Mouse (Mus musculus) urinary bladder, postnatal 25 days (tissue): ENCODE measurements around the gene Nkx2-1.

Source experiments
- DNase-seq: peaks from one replicate; pipeline ENCODE4 v3.0.0; 2022; ENCODE audit warnings: low spot score

Nkx2-1 gene

DNA sequence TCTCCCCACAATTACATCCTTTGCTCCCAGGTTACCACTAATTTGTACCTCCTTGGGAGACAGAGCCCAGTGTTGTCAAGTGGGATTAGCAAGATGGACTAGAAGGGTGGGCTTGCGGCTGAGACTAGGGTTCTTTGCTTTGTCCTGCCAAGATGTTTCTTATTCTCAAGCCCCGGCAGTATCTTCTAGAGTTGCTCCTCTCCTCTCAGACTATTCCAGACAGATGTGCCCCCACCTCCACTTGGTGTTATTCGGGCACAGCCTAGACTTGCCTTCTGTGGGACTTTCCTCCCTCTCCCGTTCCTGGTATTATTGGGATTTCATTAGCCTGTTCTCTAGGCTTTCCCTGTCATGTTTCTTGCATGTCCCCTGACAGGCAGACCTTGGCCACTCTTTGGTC is 14.5 kb downstream of the Nkx2-1 start:
- no peak for DNase-seq

- no peak for DNase-seq
These were observed 15.4 kb downstream of the Nkx2-1 start for GRCm38 (mm10) chr12:56521106-56521840.

- DNase-seq, result no peak
These were observed 16.2 kb downstream of the Nkx2-1 start for GRCm38 (mm10) chr12:56520396-56521105.

GRCm38 (mm10) chr12:56519738-56520191 is 16.9 kb downstream of the Nkx2-1 start:
- no peak for DNase-seq

GRCm38 (mm10) chr12:56519071-56519737 is 17.5 kb downstream of the Nkx2-1 start:
- DNase-seq, result no peak

GRCm38 (mm10) chr12:56518221-56518620 is 18.5 kb downstream of the Nkx2-1 start:
- no peak for DNase-seq

DNA sequence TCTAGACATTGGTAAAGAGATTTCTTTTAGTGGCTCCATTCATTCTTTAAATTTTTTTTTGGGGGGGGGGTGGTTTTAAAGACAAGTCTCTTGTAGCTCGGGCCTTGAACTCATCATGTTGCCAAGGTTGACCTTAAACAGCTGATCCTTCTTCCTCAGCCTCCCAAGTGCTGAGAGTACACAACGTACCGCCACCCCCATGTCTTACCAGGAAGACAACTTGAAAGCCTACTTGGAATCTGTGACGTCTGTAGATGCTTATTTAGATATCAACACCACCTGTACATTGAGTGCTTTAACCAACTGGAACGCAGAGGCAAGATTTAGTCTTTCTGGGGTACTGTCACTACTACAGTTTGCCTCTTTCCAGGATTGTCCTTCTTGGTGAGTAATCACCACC is 21.9 kb downstream of the Nkx2-1 start:
- no peak for DNase-seq

GRCm38 (mm10) chr12:56508413-56508812 is 28.3 kb downstream of the Nkx2-1 start:
- DNase-seq, result no peak

DNA sequence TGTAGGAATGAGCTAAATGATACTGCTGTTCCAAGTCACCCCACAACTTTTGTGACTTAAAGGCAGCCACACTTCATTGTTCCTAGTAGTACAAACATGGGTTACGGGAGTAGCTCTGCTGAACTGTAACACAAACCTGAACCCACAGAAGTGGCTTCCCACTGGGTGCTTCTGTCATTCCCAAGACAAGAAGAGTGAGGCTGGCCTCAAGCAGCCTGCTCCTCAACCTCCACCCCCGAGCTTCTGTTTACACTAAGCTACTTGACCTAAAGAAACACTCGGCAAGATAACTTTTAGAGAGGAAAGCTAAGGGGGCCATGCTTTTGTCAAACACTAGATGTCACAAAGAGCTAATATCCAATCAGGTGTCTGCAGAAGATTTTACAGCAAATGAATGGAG is 49.7 kb downstream of the Nkx2-1 start:
- no peak for DNase-seq

GRCm38 (mm10) chr12:56482606-56483005 is 54.1 kb downstream of the Nkx2-1 start:
- DNase-seq, result no peak
